Mouse (Mus musculus) WW6 (cell line): Measurements from ENCODE around the gene Slc35a2.

ENCODE experiments used
- DNase-seq: peaks from one replicate; pipeline ENCODE4 v3.0.0-alpha.2; 2013; ENCODE audit warnings: low read depth, low spot score

Gene Slc35a2

GRCm38 (mm10) chrX:7883841-7884567, at the start of gene Slc35a2:
Gene Slc35a2, plus strand, starts transcription at chrX:7884028.
- peak; percentile 59 for DNase-seq

GRCm38 (mm10) chrX:7837146-7837545, 46.7 kb upstream of the Slc35a2 start:
- DNase-seq, result no peak

GRCm38 (mm10) chrX:7840842-7841162, 43.0 kb upstream of the Slc35a2 start:
- no peak for DNase-seq

DNA sequence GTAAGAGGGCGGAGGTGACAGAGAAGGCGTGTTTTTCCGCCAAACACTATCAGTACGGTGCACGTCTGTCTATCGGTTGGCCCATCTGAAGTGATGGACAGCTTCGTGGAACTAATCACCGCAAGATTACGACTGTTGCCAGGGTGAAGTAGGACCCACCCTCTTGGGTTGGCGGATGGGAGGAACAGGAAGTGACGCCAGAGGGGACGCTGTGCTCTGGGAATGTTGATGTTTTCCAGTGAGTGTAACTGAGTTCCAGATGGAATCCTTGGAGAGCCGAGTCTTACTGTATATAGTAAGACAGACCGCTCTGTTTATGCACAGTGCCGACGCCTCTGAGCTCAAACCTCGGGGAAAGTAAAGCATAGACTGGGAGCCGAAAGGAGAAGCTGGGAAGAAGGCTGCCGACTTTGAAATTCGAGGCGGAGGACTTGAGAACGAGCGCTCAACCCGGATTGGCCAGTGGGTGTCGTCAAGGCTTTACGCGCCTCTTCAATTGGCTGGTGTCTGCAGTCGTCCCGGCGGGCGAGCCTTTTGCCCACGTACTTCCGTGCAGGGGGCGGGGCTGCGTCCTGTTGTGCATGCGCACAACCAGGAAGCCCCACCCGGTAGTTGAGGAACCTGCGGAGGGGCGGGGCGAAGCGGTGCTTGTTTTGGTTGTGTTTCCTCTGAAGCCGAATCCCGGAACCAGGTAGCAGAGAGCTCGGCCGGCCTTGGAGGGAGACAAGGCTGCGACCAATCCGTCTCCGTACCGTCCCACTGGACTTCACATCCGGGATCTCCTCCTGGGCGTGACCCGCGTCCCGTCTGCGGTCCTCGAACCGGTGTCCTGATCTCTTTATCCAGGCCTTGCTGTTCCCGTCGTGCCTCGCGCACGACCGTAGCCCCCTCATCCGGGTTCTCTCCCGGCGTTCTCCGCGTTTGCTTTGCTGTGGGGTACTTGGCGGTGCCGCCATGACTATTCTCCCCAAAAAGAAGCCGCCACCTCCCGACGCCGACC, 42.4 kb upstream of the Slc35a2 start, which contains the start of gene Otud5:
Otud5 (plus strand) TSS at position 202 of the 1,000 bp plus-strand sequence.
- DNase-seq, result peak; percentile 91

DNA sequence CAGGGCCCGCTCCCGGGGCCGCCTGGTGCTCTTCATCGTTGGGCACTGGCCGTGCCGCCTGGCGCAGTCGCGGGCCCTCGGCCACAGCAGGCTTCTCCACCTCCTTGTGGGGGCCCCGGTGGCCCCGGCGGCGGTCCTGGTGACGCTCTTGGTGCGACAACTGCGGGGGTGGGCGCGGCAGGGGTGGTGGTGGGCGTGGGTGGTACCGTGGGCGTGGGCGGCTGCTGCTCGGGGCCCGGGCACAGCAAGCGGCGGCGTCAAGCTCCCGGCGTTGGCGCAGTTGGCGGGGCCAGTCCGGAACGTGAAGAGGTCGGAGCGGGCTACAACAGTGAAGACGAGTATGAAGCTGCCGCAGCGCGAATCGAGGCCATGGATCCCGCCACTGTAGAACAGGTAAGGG, 41.5 kb upstream of the Slc35a2 start:
- no peak for DNase-seq

GRCm38 (mm10) chrX:7847845-7848244, 36.0 kb upstream of the Slc35a2 start:
- DNase-seq, result no peak

DNA sequence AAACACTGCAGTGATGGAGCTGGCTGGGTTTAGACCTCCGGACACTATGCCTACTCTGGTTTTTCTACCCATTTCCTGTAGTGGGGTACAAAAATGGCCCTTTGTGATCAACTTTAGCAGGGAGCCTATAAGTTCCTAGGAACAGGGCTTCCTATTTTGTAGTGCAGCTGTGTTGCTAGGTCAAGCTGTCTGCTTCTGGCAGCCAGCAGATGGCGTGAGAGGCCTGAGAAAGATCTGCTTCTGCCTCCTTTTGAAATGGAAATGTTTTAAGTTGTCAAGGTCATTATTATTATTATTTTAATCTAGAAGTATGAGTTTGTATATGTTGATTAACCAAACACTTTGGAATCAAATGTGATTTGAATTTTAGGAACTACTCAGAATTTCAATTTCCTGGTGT, 29.2 kb upstream of the Slc35a2 start:
- no peak for DNase-seq

- DNase-seq, result no peak
Measured at GRCm38 (mm10) chrX:7859191-7859753, 24.6 kb upstream of the Slc35a2 start.

- DNase-seq, result no peak
Measured at GRCm38 (mm10) chrX:7863181-7863580, 20.6 kb upstream of the Slc35a2 start.

- DNase-seq, result no peak
Measured at GRCm38 (mm10) chrX:7864551-7864950, 19.3 kb upstream of the Slc35a2 start.

GRCm38 (mm10) chrX:7865343-7865742, 18.5 kb upstream of the Slc35a2 start:
- DNase-seq, result no peak

DNA sequence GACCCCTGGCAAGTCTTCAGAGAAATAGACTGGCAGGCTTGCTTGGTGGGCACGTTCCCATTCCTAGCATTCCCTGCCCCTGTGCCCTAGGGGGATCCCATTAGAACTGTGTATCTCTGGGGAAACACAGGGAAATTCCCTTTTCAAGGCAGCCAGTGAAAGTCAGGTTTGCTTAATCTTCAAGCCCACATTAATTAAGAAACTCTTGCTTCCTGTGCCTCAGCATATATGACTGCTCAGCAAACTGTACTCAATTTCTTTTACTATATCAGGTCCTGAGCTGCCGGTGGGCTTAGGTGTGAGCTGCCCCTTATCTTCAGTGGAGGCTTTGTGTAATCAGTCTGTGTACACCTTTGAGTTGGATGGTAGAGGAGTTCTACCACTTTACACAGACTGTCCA, 18.0 kb upstream of the Slc35a2 start:
- DNase-seq, result no peak

- DNase-seq, result no peak
Measured at GRCm38 (mm10) chrX:7867141-7867540, 16.7 kb upstream of the Slc35a2 start.

GRCm38 (mm10) chrX:7868506-7868905, 15.3 kb upstream of the Slc35a2 start:
- DNase-seq, result no peak

GRCm38 (mm10) chrX:7869826-7870225, 14.0 kb upstream of the Slc35a2 start:
- DNase-seq, result no peak

DNA sequence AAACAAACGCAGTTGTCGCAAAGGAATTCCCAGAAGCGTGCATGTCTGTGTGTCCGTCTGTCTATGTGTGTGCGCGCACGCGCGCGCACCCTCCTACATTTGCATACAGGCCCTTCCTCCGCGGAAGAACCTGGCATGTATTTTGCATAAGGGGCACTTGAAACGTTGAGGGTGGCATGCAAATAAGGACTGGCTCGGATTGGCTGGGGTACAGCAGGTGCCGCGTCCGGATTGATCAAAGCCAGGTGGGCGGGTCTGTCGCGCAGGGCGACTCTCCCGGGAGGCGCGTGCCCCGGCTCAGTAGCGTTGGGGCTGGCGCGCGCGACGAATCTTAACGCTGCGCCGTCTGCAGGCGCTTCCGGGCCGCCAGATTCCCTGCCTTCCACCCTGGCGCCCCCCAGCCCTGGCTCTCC, 5.8 kb upstream of the Slc35a2 start, which contains the start of gene Pim2:
Pim2 (plus strand) TSS at position 256 of the 413 bp plus-strand sequence.
- DNase-seq, result peak; percentile 67

DNA sequence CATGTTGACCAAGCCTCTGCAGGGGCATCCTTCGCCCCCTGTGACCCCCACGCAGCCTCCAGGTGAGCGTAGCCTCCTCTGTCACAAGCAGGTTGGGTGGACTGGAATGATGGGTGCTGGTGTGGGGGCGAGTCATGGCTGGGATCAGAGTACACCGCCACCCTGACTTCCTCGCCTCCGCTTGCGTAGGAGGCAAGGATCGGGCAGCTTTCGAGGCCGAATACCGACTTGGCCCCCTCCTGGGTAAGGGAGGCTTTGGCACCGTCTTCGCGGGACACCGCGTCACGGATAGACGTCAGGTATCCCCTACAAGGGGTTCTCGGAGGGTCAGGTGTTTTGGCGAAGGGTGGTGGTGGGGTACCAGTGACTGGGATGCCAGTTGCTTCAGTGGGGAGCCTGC, 5.3 kb upstream of the Slc35a2 start:
- DNase-seq, result no peak

- no peak for DNase-seq
Measured at GRCm38 (mm10) chrX:7879819-7880218, 4.0 kb upstream of the Slc35a2 start.

DNA sequence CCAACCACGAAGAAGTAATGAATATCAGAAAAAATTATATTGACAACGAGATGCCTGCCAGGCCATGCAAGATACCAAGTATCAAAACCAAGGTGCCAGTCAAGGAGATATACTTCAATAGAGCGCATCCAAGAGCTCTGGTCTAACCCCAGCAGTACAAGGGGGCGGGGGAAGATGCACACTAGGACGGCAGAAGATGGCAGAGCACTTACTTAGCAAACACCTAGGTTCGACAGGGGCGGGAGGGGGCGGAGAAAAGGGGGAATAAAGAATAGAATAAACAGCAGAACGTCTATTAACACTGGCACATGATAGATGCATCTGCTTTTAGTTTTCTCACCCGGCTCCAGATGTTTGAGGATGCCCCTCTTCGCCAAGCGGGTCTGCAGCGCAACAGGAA, 14.4 kb downstream of the Slc35a2 start:
- no peak for DNase-seq

GRCm38 (mm10) chrX:7898880-7899874, 15.3 kb downstream of the Slc35a2 start, which contains the start of the genes Pqbp1 and Timm17b:
Gene Pqbp1, minus strand, starts transcription at chrX:7899269.
Gene Timm17b, plus strand, starts transcription at chrX:7899357.
- DNase-seq, result peak; percentile 72

DNA sequence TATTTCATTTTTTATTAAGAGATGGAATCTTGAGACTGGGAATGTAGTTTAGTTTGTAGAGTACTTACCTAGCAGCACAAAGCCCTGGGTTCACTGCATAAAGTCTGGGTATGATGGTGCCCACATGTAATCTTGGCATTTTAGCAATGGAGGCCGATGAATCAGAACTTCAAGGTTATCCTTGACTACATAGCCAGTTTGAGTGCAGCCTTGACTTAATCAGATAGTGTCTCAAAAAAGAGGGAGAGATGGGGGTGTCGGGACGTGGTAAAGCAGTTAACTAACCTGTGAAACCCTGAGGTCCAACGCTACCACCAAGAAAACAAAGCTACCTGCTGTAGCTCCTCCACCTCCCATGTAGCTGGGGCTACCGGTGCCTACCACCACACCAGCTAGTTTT, 20.6 kb downstream of the Slc35a2 start:
- no peak for DNase-seq
